Mouse (Mus musculus) heart, embryonic 12.5 days (tissue): ENCODE data around the gene Pih1d2. TPM values are rescaled to one million over a fixed set of nuclear protein-coding genes. Genes with fewer than 3 reads are reported as not detected.

Source experiments
- ATAC-seq: fragments of 200-750 bp; cut with Nextera tagmentation; 2 replicates; pipeline ENCODE4 v1.8.0; 2017; ENCODE audit warnings: moderate TSS enrichment, moderate library complexity; ENCODE audit not compliant: insufficient number of reproducible peaks, low FRiP score
- H3K27ac ChIP-seq: fragments of 300-500 bp; sonication (generic); 2 replicates; pipeline ENCODE4 v1.5.1; 2016; ENCODE audit warnings: mild to moderate bottlenecking, moderate library complexity; ENCODE audit not compliant: poor library complexity, severe bottlenecking
- H3K27me3 ChIP-seq: fragments of 300-500 bp; sonication (generic); replicated peaks from 2 replicates; pipeline ENCODE4 v1.6.1; 2016; ENCODE audit warnings: mild to moderate bottlenecking, moderate library complexity
- H3K36me3 ChIP-seq: fragments of 300-500 bp; sonication (generic); 2 replicates; pipeline ENCODE4 v1.6.1; 2016; ENCODE audit warnings: mild to moderate bottlenecking, moderate library complexity
- H3K4me1 ChIP-seq: fragments of 300-500 bp; sonication (generic); replicated peaks from 2 replicates; pipeline ENCODE4 v1.6.1; 2016; ENCODE audit warnings: mild to moderate bottlenecking
- H3K4me2 ChIP-seq: fragments of 300-500 bp; sonication (generic); 2 replicates; pipeline ENCODE4 v1.6.1; 2016; ENCODE audit warnings: mild to moderate bottlenecking, moderate library complexity
- H3K4me3 ChIP-seq: fragments of 300-500 bp; sonication (generic); 2 replicates; pipeline ENCODE4 v1.5.1; 2016; ENCODE audit warnings: mild to moderate bottlenecking
- H3K9ac ChIP-seq: fragments of 300-500 bp; sonication (generic); 2 replicates; pipeline ENCODE4 v1.6.1; 2016; ENCODE audit warnings: mild to moderate bottlenecking, moderate library complexity
- H3K9me3 ChIP-seq: fragments of 300-500 bp; sonication (generic); replicated peaks from 2 replicates; pipeline ENCODE4 v1.6.1; 2016; ENCODE audit warnings: mild to moderate bottlenecking, moderate library complexity
- WGBS: fragments of 180-500 bp; shearing (Covaris S2); methylation state at CpG from one replicate; pipeline ENCODE4 v1.1.7; 2016; 5-methylcytosine and 5-hydroxymethylcytosine counted together
- polyA plus RNA-seq: library from polyadenylated mRNA; unstranded; fragments of >200 nt; fragmentation: Nextera tagmentation; extraction: Ambion mirVana; gene quantifications from 2 replicates; pipeline ENCODE4 v1.2.1, GENCODE M21; 2016

Pih1d2 gene
- polyA plus RNA-seq, 1 experiment from 2014 or later: 3.0 TPM

DNA sequence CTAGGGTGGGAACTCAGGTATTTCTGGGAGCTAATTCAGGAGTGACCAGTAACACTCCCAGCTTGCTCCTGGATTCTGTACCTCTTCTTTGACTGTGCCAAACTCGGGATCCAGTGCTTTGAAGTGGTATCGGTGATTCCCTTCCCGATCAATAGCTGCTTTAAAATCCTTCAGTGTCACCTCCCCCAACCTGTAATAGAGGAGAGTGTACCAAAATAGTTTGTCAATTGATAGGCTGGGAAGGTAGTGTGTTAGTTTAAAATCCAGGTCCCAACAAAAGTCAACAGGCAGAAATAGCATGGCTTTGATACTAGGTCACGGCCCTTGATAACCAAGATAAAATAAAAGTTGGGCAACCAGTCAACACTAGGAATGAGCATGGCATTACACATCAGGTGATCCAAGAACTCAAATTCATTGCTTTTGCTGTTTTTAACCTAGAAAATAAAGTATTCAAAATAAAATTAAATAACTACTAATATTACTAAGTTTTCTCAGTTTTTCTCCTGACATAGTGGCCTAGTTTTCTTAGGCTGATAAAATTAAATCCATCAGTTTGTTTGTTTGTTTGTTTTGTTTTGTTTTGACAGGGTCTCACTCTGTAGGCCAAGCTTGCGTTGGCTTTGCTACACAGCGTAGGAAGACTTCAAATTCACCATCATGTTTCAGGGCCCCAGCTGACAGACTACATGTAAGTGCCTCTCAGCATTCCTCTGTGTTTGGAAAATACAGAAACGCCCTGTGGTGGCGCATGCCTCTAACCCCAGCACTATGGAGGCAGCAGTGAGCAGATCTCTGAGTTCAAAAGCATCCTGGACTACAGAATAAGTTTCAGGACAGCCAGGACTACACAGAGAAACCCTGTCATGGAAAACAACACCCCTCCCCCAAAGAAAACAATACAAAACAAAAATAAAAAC, 50.7 kb downstream of the Pih1d2 start:
- Histone ChIP-seq H3K36me3 (peaks cover 18% of the 10 kb centered on the region), H3K4me1 (0 out of 2 replicates have a peak, but pooled peaks cover 3% of the 10 kb centered on the region), H3K27me3 (no peaks in the 10 kb centered on the region), H3K4me3 (no peak overlapping the region), H3K9ac (no peak overlapping the region), H3K27ac (no peak overlapping the region), H3K4me2 (no peak overlapping the region), H3K9me3 (no peaks in the 10 kb centered on the region)
- 63% methylated on average over 8 of the region's 8 CpGs for WGBS
- ATAC-seq: no peak

- Histone ChIP-seq H3K9me3 (no peaks in the 10 kb centered on the region), H3K27ac (no peak overlapping the region)
- WGBS: 35% methylated on average over 5 of the region's 5 CpGs
Observed at GRCm38 (mm10) chr9:50670690-50671089, 53.6 kb downstream of the Pih1d2 start.

More at GRCm38 (mm10) chr9:50670690-50671089, 53.6 kb downstream of the Pih1d2 start:
- Histone ChIP-seq H3K4me2 (no peak overlapping the region), H3K4me3 (no peak overlapping the region), H3K27me3 (no peaks in the 10 kb centered on the region), H3K9ac (no peak overlapping the region), H3K36me3 (peaks cover 9% of the 10 kb centered on the region), H3K4me1 (no peaks in the 10 kb centered on the region)
- ATAC-seq: peak; percentile 63; the same call in 1 of the 2 replicates

Other genes starting within 250 kb of the Pih1d2 start
- gene Plet1, start 122.8 kb upstream of the Pih1d2 start, polyA plus RNA-seq: 0.44 and 0.46 TPM in 2 replicates
- gene Pts, start 88.6 kb upstream of the Pih1d2 start, polyA plus RNA-seq: 82.2 and 84.1 TPM in 2 replicates
- gene Il18, start 62.5 kb upstream of the Pih1d2 start, polyA plus RNA-seq: 3.9 and 4.0 TPM in 2 replicates
- 0.08 TPM in 1 of 2 replicates, not detected in the other for gene Bco2, start 62.1 kb upstream of the Pih1d2 start, polyA plus RNA-seq
- 0.22 TPM in 1 of 2 replicates, not detected in the other for gene Tex12, start 56.0 kb upstream of the Pih1d2 start, polyA plus RNA-seq
- gene Sdhd, start 13.5 kb upstream of the Pih1d2 start, polyA plus RNA-seq: 570 and 575 TPM in 2 replicates
- 290 and 305 TPM in 2 replicates for gene Timm8b, start 13.4 kb upstream of the Pih1d2 start, polyA plus RNA-seq
- gene Nkapd1, start 143 bp downstream of the Pih1d2 start, polyA plus RNA-seq: 20.4 and 21.0 TPM in 2 replicates
- gene Dlat, start 42.5 kb downstream of the Pih1d2 start, polyA plus RNA-seq: 138 and 147 TPM in 2 replicates
- gene Dixdc1, start 122.2 kb downstream of the Pih1d2 start, polyA plus RNA-seq: 9.2 and 10.8 TPM in 2 replicates
- gene 2310030G06Rik, start 129.2 kb downstream of the Pih1d2 start, polyA plus RNA-seq: 9.5 and 13.2 TPM in 2 replicates
- gene Cryab, start 134.0 kb downstream of the Pih1d2 start, polyA plus RNA-seq: 1,032 and 1,048 TPM in 2 replicates
- 284 and 285 TPM in 2 replicates for gene Hspb2, start 135.0 kb downstream of the Pih1d2 start, polyA plus RNA-seq
- gene Fdxacb1, start 150.9 kb downstream of the Pih1d2 start, polyA plus RNA-seq: 8.0 and 10.3 TPM in 2 replicates
- gene Alg9, start 157.7 kb downstream of the Pih1d2 start, polyA plus RNA-seq: 38.6 TPM in 2 replicates
- gene 1110032A03Rik, start 158.2 kb downstream of the Pih1d2 start, polyA plus RNA-seq: 19.9 and 20.7 TPM in 2 replicates
- gene Ppp2r1b, start 228.0 kb downstream of the Pih1d2 start, polyA plus RNA-seq: 61.1 and 62.1 TPM in 2 replicates